Mouse (Mus musculus): Measurements from ENCODE around the gene Tff1. TPM values are rescaled to one million over a fixed set of nuclear protein-coding genes. Genes with fewer than 3 reads are reported as not detected.

The Tff1 gene
- total and polyA plus RNA-seq, 2 experiments from 2014 or later: not detected

DNA sequence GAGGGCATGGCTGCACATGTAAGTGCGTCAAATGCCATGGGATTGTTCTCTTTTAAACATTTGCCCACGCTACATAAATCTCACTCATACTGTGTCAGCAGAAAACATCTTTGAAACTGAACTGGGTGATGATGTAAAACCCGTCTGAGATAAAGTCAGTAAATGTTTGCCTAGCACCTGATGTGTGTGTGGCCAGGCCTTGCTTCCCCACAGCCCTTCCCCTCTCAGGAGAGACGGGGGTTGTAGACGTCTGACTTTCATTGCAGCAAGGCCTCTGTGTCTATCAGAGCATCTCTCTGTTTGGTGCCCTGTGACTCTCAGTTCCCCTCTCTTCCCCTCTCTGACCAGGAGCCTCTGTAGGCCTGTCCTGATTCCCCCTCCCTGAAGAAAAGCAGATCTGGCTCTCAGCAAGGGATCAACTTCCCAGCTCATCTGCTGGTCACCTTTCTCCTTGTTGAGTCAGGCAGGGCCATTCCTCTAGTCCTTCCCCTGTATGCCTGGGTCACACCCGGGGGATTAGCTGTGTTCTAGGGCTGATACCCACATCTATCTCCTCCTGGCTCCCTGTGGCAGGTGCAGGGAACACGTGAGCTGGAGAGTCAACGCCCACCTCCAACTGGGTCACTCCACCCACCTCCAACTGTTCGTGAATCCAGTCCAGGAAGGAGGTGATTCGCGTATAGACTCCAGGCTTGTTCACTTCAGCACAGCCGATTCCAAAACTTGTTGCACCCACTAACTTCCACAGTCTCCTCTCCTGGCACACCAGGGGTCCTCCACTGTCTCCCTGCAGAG lies 18.3 kb upstream of the Tff1 start:
- Histone ChIP-seq H3K9me3 (ENCODE audit: low read length) (no peaks in the 10 kb centered on the region), H3K9ac (replicated peaks; ENCODE audit: low read length) (no peak overlapping the region), H3K4me1 (ENCODE audit: insufficient read depth, low read length) (no peaks in the 10 kb centered on the region), H3K27me3 (ENCODE audit: insufficient read depth, low read length) (no peaks in the 10 kb centered on the region), H3K27ac (no peak overlapping the region), H3K4me3 (ENCODE audit: low read length) (no peak overlapping the region), H3K4me2 (ENCODE audit: low read depth, low read length) (no peak overlapping the region), H3K36me3 (ENCODE audit: insufficient read depth, low read length) (no peaks in the 10 kb centered on the region)
- TF ChIP-seq CTCF (IDR thresholded peaks at IDR 0.05; ENCODE audit: low read depth): no peak
- DNase-seq (ENCODE audit: low spot score): no peak
- ATAC-seq: no peak
- WGBS: 70% methylated on average over 12 of the region's 12 CpGs

DNA sequence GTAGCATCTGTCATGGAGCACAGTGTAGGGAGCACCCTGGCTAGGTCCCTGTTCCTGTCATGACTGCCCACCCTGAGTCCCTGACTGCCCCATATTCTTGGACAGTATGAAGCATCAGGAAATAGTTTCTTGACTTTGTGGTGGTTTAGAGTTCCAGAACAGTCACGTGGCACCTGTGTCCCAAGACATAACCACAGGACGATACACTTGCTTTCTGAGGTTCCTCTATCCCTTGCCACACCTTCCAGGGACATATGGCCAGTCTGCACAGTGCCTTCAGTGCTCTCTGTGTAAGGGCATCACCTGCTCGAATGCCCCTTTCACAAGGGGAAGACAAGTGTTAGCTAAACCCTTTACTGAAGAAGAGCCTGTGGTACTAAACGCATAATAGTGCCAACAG lies 16.4 kb upstream of the Tff1 start:
- H3K4me1 ChIP-seq (ENCODE audit: insufficient read depth, low read length): no peaks in the 10 kb centered on the region
- H3K9me3 ChIP-seq (ENCODE audit: low read length): no peaks in the 10 kb centered on the region
- H3K27ac ChIP-seq: no peak overlapping the region
- 87% methylated on average over 4 of the region's 4 CpGs for WGBS
- no peak overlapping the region for H3K4me3 ChIP-seq (ENCODE audit: low read length)
- no peaks in the 10 kb centered on the region for H3K27me3 ChIP-seq (ENCODE audit: insufficient read depth, low read length)
- H3K4me2 ChIP-seq (ENCODE audit: low read depth, low read length): no peak overlapping the region
- ATAC-seq (no peak), DNase-seq (ENCODE audit: low spot score) (no peak)
- H3K9ac ChIP-seq (replicated peaks; ENCODE audit: low read length): no peak overlapping the region
- no peak for TF ChIP-seq CTCF (IDR thresholded peaks at IDR 0.05; ENCODE audit: low read depth)
- H3K36me3 ChIP-seq (ENCODE audit: insufficient read depth, low read length): no peaks in the 10 kb centered on the region

- H3K36me3 ChIP-seq (ENCODE audit: insufficient read depth, low read length): no peaks in the 10 kb centered on the region
- no peak for DNase-seq (ENCODE audit: low spot score)
- no peak overlapping the region for H3K4me2 ChIP-seq (ENCODE audit: low read depth, low read length)
- WGBS: 91% methylated on average over 4 of the region's 4 CpGs
- H3K9ac ChIP-seq (replicated peaks; ENCODE audit: low read length): no peak overlapping the region
- no peak for TF ChIP-seq CTCF (IDR thresholded peaks at IDR 0.05; ENCODE audit: low read depth)
- H3K4me1 ChIP-seq (ENCODE audit: insufficient read depth, low read length): no peaks in the 10 kb centered on the region
- no peaks in the 10 kb centered on the region for H3K27me3 ChIP-seq (ENCODE audit: insufficient read depth, low read length)
- H3K27ac ChIP-seq: no peak overlapping the region
- no peaks in the 10 kb centered on the region for H3K9me3 ChIP-seq (ENCODE audit: low read length)
- no peak for ATAC-seq
- no peak overlapping the region for H3K4me3 ChIP-seq (ENCODE audit: low read length)
Observed at GRCm38 (mm10) chr17:31176321-31176720, 11.2 kb upstream of the Tff1 start.

- no peaks in the 10 kb centered on the region for H3K36me3 ChIP-seq (ENCODE audit: insufficient read depth, low read length)
- no peak overlapping the region for H3K4me2 ChIP-seq (ENCODE audit: low read depth, low read length)
- no peaks in the 10 kb centered on the region for H3K9me3 ChIP-seq (ENCODE audit: low read length)
- DNase-seq (ENCODE audit: low spot score) (no peak), ATAC-seq (no peak)
- H3K4me3 ChIP-seq (ENCODE audit: low read length): no peak overlapping the region
- H3K27ac ChIP-seq: no peak overlapping the region
- H3K27me3 ChIP-seq (ENCODE audit: insufficient read depth, low read length): no peaks in the 10 kb centered on the region
- no peak overlapping the region for H3K9ac ChIP-seq (replicated peaks; ENCODE audit: low read length)
- TF ChIP-seq CTCF (IDR thresholded peaks at IDR 0.05; ENCODE audit: low read depth): no peak
- WGBS: 90% methylated on average over 5 of the region's 5 CpGs
- H3K4me1 ChIP-seq (ENCODE audit: insufficient read depth, low read length): no peaks in the 10 kb centered on the region
Observed at GRCm38 (mm10) chr17:31169796-31170195, 4.7 kb upstream of the Tff1 start.

DNA sequence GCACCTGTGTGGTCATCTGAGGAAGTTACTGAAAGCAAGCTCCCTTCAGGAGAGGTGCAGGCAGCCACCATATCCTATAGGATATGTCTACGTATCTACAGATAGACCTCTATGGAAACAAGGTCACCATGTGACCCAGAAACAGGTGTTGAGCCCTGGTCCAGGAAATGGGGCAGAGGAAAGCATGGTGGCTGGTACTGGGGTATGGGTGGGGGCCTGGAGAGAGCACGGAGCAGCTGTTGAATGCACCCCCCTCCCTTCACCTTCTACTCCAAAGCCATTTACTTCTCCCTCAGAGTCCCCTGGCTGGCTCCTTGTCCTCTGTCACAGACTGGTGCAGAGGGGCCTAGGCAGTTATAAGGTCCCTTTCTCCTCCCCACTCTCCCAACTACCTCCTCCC lies 1.3 kb downstream of the Tff1 start:
- Histone ChIP-seq H3K27me3 (ENCODE audit: insufficient read depth, low read length) (no peaks in the 10 kb centered on the region), H3K9me3 (ENCODE audit: low read length) (no peaks in the 10 kb centered on the region), H3K9ac (replicated peaks; ENCODE audit: low read length) (no peak overlapping the region), H3K4me2 (ENCODE audit: low read depth, low read length) (no peak overlapping the region), H3K4me1 (ENCODE audit: insufficient read depth, low read length) (no peaks in the 10 kb centered on the region), H3K36me3 (ENCODE audit: insufficient read depth, low read length) (no peaks in the 10 kb centered on the region), H3K4me3 (ENCODE audit: low read length) (no peak overlapping the region), H3K27ac (no peak overlapping the region)
- no peak for TF ChIP-seq CTCF (IDR thresholded peaks at IDR 0.05; ENCODE audit: low read depth)
- 88% methylated on average over 2 of the region's 2 CpGs for WGBS
- ATAC-seq: no peak
- no peak for DNase-seq (ENCODE audit: low spot score)

DNA sequence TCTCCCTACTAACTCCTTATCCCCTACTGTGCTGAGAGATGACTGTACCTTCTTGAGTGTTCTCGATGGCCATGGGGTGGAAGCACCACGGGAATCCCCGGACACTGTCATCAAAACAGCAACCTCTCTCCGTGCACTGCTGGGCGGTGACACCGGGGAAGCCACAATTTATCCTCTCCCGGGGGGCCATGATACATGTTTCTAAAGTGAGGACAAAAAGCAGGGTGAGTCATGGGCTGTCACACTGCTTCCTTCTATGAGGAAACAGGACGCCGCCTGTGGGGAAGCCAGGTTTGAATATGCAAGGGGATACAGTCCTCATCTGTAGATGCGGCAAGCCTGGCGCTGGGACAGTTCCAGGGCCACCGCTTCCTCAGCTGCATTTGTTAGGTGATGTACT lies 2.5 kb downstream of the Tff1 start:
- Histone ChIP-seq H3K4me2 (ENCODE audit: low read depth, low read length) (no peak overlapping the region), H3K36me3 (ENCODE audit: insufficient read depth, low read length) (no peaks in the 10 kb centered on the region), H3K4me3 (ENCODE audit: low read length) (no peak overlapping the region), H3K9me3 (ENCODE audit: low read length) (no peaks in the 10 kb centered on the region), H3K27ac (no peak overlapping the region), H3K9ac (replicated peaks; ENCODE audit: low read length) (no peak overlapping the region), H3K4me1 (ENCODE audit: insufficient read depth, low read length) (no peaks in the 10 kb centered on the region), H3K27me3 (ENCODE audit: insufficient read depth, low read length) (no peaks in the 10 kb centered on the region)
- DNase-seq (ENCODE audit: low spot score): no peak
- TF ChIP-seq CTCF (IDR thresholded peaks at IDR 0.05; ENCODE audit: low read depth): no peak
- 88% methylated on average over 12 of the region's 12 CpGs for WGBS
- ATAC-seq: no peak

GRCm38 (mm10) chr17:31160291-31160690 lies 4.8 kb downstream of the Tff1 start:
- no peak overlapping the region for H3K4me2 ChIP-seq (ENCODE audit: low read depth, low read length)
- ATAC-seq (no peak), DNase-seq (ENCODE audit: low spot score) (no peak)
- 64% methylated on average over 4 of the region's 4 CpGs for WGBS
- H3K36me3 ChIP-seq (ENCODE audit: insufficient read depth, low read length): no peaks in the 10 kb centered on the region
- no peak overlapping the region for H3K9ac ChIP-seq (replicated peaks; ENCODE audit: low read length)
- no peaks in the 10 kb centered on the region for H3K4me1 ChIP-seq (ENCODE audit: insufficient read depth, low read length)
- H3K27me3 ChIP-seq (ENCODE audit: insufficient read depth, low read length): no peaks in the 10 kb centered on the region
- TF ChIP-seq CTCF (IDR thresholded peaks at IDR 0.05; ENCODE audit: low read depth): no peak
- H3K4me3 ChIP-seq (ENCODE audit: low read length): no peak overlapping the region
- H3K9me3 ChIP-seq (ENCODE audit: low read length): no peaks in the 10 kb centered on the region
- H3K27ac ChIP-seq: no peak overlapping the region

All from hindbrain, postnatal 0 days (tissue).